Mouse (Mus musculus) cerebellum, adult 2 months (tissue): Measurements from ENCODE around the gene Spn.

Experiments
- CTCF ChIP-seq: fragments of 200-500 bp; IDR thresholded peaks from 2 replicates; pipeline ENCODE4 v1.5.1; 2011; ENCODE audit warnings: low read depth, mild to moderate bottlenecking, control low read depth, low read length, moderate library complexity, borderline replicate concordance; ENCODE audit not compliant: insufficient read depth
- POLR2A ChIP-seq: fragments of 200-500 bp; IDR thresholded peaks from 2 replicates; pipeline ENCODE4 v1.6.1; 2011; ENCODE audit warnings: low read length, control low read depth, borderline replicate concordance; ENCODE audit not compliant: insufficient read depth

DNA sequence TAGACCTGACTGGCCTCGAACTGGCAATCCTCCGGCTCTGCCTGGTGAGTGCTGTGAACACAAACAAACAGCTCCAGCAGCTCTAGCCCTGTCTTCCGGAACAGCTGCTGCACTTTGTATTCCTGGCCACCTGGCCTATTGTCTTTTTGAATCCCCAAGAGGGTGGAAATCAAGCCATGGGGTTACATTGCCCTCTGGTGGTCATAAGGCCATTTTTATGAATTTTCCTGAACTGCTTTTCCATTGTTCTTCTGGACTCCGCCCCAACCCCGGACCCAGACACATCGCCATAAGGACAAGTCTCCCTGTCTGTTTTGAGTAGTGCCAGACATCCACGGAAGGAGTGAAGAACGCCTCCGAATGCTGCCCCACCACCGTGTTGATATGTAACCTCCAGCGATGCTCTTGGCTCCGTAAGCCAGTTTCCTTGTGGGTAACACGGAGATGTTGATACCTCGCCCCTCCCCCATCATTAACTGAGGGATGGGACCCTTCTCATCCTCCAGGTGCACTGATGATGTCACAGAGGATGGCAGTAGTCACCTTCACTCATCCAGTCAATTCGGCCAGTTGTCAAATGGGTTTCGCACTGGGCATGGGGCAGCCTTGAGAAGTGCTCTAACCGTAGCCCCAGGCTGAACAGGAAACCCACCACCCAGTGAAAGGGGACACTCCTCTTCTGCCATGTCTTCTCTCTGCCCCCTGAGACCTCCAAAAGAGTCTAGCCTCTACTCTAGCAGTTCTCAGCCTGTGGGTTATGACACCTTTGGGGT, 32.9 kb downstream of the Spn start:
- TF ChIP-seq CTCF (peak; percentile 79), POLR2A (no peak)
